Mouse (Mus musculus) hindbrain, embryonic 11.5 days (tissue): ENCODE measurements around the gene Atp10a. TPM values are rescaled to one million over a fixed set of nuclear protein-coding genes. Genes with fewer than 3 reads are reported as not detected.

Source experiments
- ATAC-seq: fragments of 200-750 bp; cut with Nextera tagmentation; 2 replicates; pipeline ENCODE4 v1.8.0; 2017; ENCODE audit warnings: mild to moderate bottlenecking, moderate TSS enrichment, moderate library complexity; ENCODE audit not compliant: low FRiP score
- DNase-seq: peaks from one replicate; pipeline ENCODE4 v3.0.0-alpha.2; 2015; ENCODE audit warnings: low spot score
- H3K27ac ChIP-seq: fragments of 300-500 bp; sonication (generic); 2 replicates; pipeline ENCODE4 v1.5.1; 2014; ENCODE audit warnings: mild to moderate bottlenecking, low read depth, low read length
- H3K27me3 ChIP-seq: fragments of 300-500 bp; sonication (generic); 2 replicates; pipeline ENCODE4 v1.6.1; 2014; ENCODE audit warnings: mild to moderate bottlenecking, low read length, moderate library complexity, mixed read lengths; ENCODE audit not compliant: control insufficient read depth, insufficient read depth
- H3K36me3 ChIP-seq: fragments of 300-500 bp; sonication (generic); 2 replicates; pipeline ENCODE4 v1.6.1; 2014; ENCODE audit warnings: mild to moderate bottlenecking, low read length, moderate library complexity, mixed read lengths; ENCODE audit not compliant: control insufficient read depth, insufficient read depth
- H3K4me1 ChIP-seq: fragments of 300-500 bp; sonication (generic); replicated peaks from 2 replicates; pipeline ENCODE4 v1.6.1; 2014; ENCODE audit warnings: low read length, mixed read lengths; ENCODE audit not compliant: control insufficient read depth, insufficient read depth
- H3K4me2 ChIP-seq: fragments of 300-500 bp; sonication (generic); replicated peaks from 2 replicates; pipeline ENCODE4 v1.6.1; 2014; ENCODE audit warnings: mild to moderate bottlenecking, low read depth, low read length
- H3K4me3 ChIP-seq: fragments of 300-500 bp; sonication (generic); 2 replicates; pipeline ENCODE4 v1.5.1; 2014; ENCODE audit warnings: low read depth, low read length
- H3K9ac ChIP-seq: fragments of 300-500 bp; sonication (generic); 2 replicates; pipeline ENCODE4 v1.6.1; 2014; ENCODE audit warnings: low read depth, low read length
- H3K9me3 ChIP-seq: fragments of 300-500 bp; sonication (generic); 2 replicates; pipeline ENCODE4 v1.6.1; 2016; ENCODE audit warnings: low read length; ENCODE audit not compliant: control insufficient read depth
- WGBS: fragments of 180-500 bp; shearing (Covaris S2); extraction: QIAGEN DNeasy Blood & Tissue Kit; methylation state at CpG from one replicate; pipeline ENCODE4 v1.1.7; 2014; 5-methylcytosine and 5-hydroxymethylcytosine counted together
- polyA plus RNA-seq: library from polyadenylated mRNA; unstranded; fragments of >200 nt; fragmentation: Nextera tagmentation; extraction: Ambion mirVana; gene quantifications from 2 replicates; pipeline ENCODE4 v1.2.1, GENCODE M21; 2014

The Atp10a gene
- polyA plus RNA-seq, 1 experiment from 2014 or later = 2.1 TPM

DNA sequence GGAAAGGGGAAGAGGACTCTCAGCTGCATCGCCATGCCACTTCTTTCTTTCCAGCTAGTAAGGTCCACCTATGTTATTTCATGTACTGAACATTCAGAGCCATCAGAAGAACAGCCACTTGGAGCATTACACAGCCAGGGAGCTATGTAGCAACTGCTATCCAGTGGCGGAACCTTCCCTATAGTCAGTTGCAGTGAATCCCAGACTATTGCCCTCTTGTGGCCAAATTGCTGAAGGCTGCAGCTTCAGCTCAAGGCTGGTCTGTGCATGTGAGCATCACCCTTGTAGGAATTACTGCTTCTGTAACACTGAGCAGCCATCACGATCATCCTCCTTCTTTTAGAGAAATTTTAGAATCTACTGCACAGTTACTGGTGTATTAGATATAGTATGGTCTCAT is 114.3 kb downstream of the Atp10a start:
- peak; percentile 56; the same call in 1 of the 2 replicates for ATAC-seq
- H3K4me3 ChIP-seq = no peak overlapping the region
- no peak overlapping the region for H3K4me2 ChIP-seq
- 67% methylated on average over 3 of the region's 3 CpGs for WGBS
- no peak overlapping the region for H3K9ac ChIP-seq
- H3K27me3 ChIP-seq = no peaks in the 10 kb centered on the region
- no peaks in the 10 kb centered on the region for H3K9me3 ChIP-seq
- no peaks in the 10 kb centered on the region for H3K36me3 ChIP-seq
- H3K27ac ChIP-seq = no peak overlapping the region
- no peaks in the 10 kb centered on the region for H3K4me1 ChIP-seq
- DNase-seq = peak; percentile 59

DNA sequence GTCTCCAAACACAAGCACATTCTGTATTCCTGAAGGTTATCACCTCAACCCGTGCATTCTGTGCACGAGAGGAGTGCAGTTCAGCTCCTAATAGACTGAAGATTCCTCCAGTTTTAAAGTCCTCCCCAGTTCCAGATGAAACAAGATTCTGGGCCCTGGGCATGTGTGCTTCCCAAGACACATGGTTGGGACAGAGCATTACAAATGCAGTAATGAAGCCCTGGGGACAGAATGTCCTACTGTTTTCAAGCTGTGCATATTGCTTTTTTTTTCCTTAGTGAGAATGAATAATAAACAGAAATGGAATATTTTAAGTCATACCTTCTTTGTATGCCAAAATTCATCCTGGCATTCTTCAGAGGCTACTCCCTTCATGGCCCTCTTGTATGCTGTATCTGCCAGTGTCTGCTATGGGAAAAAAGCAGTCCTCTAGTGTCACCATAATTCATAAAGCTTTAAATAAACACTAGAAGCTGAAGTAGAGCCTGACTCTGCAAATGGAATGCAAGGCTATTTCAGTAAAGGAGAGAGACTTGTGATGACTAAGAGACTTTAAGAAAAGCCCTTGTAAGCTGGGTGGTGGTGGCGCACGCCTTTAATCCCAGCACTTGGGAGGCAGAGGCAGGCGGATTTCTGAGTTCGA is 116.2 kb downstream of the Atp10a start:
- no peak for ATAC-seq
- Histone ChIP-seq H3K4me2 (no peak overlapping the region), H3K27ac (no peak overlapping the region), H3K27me3 (no peaks in the 10 kb centered on the region), H3K36me3 (no peaks in the 10 kb centered on the region), H3K9ac (no peak overlapping the region), H3K9me3 (no peaks in the 10 kb centered on the region), H3K4me3 (no peak overlapping the region), H3K4me1 (no peaks in the 10 kb centered on the region)
- no peak for DNase-seq
- WGBS = 86% methylated on average over 6 of the region's 6 CpGs

DNA sequence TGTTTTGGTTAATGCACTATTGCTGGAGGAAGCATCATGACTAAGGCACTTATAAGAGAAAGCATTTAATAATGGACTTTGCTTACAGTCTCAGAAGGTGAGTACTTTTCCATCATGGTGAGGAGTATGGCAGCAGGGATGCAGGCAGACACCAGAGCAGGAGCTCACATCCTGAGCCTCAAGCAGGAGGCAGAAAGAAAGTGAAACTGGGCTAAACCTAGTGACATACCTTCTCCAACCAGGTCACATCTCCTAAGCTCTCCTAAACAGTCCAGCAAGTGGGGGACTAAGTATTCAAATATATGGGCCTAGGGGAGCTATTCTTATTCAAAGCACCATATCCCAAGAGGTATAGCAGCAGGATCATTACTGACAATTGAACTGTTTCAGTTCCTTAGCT is 123.2 kb downstream of the Atp10a start:
- H3K4me1 ChIP-seq = no peaks in the 10 kb centered on the region
- no peaks in the 10 kb centered on the region for H3K27me3 ChIP-seq
- ATAC-seq = no peak

GRCm38 (mm10) chr7:58786986-58787385 is 131.0 kb downstream of the Atp10a start:
- peak; percentile 79 for ATAC-seq
- H3K4me1 ChIP-seq = 0 out of 2 replicates have a peak, but pooled peaks cover 3% of the 10 kb centered on the region
- H3K9ac ChIP-seq = no peak overlapping the region
- no peaks in the 10 kb centered on the region for H3K27me3 ChIP-seq
- no peaks in the 10 kb centered on the region for H3K9me3 ChIP-seq
- no peak overlapping the region for H3K4me2 ChIP-seq
- H3K27ac ChIP-seq = no peak overlapping the region
- WGBS = 70% methylated on average over 4 of the region's 4 CpGs
- H3K36me3 ChIP-seq = no peaks in the 10 kb centered on the region
- no peak overlapping the region for H3K4me3 ChIP-seq
- DNase-seq = peak; percentile 12

More for the DNA sequence above, 123.2 kb downstream of the Atp10a start:
- Histone ChIP-seq H3K27ac (no peak overlapping the region), H3K4me2 (no peak overlapping the region), H3K36me3 (no peaks in the 10 kb centered on the region), H3K9me3 (no peaks in the 10 kb centered on the region), H3K4me3 (no peak overlapping the region), H3K9ac (no peak overlapping the region)
- DNase-seq = no peak

- 0 out of 2 replicates have a peak, but pooled peaks cover 3% of the 10 kb centered on the region for H3K4me1 ChIP-seq
- 0 out of 2 replicates have a peak, but pooled peaks have one; percentile 25 for ATAC-seq
- 85% methylated on average over 2 of the region's 4 CpGs for WGBS
- DNase-seq = no peak
- no peak overlapping the region for H3K4me2 ChIP-seq
- no peaks in the 10 kb centered on the region for H3K9me3 ChIP-seq
- no peak overlapping the region for H3K4me3 ChIP-seq
- no peak overlapping the region for H3K27ac ChIP-seq
- H3K27me3 ChIP-seq = no peaks in the 10 kb centered on the region
- no peaks in the 10 kb centered on the region for H3K36me3 ChIP-seq
- H3K9ac ChIP-seq = no peak overlapping the region
Measured at GRCm38 (mm10) chr7:58787585-58787984, 131.6 kb downstream of the Atp10a start.

- peak; percentile 43; the same call in 1 of the 2 replicates for ATAC-seq
- H3K27ac ChIP-seq = peak overlapping the region; percentile 54
Measured at GRCm38 (mm10) chr7:58788424-58789261, 132.7 kb downstream of the Atp10a start.

DNA sequence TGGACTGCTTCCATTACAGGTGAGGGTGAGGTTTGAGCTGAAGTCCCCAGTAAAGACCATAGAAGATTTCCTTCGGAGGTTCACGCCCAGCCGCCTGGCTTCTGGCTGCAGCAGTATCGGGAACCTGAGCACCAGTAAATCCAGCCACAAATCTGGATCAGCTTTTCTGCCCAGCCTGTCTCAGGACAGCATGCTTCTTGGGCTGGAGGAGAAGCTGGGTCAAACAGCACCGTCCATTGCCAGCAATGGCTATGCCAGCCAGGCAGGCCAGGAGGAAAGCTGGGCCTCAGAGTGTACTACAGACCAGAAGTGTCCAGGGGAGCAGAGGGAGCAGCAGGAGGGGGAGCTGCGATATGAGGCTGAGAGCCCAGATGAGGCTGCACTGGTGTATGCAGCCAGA is 141.3 kb downstream of the Atp10a start:
- no peaks in the 10 kb centered on the region for H3K4me1 ChIP-seq
- H3K27ac ChIP-seq = no peak overlapping the region
- no peaks in the 10 kb centered on the region for H3K27me3 ChIP-seq
- 94% methylated on average over 6 of the region's 6 CpGs for WGBS
- H3K4me3 ChIP-seq = no peak overlapping the region
- H3K9me3 ChIP-seq = no peaks in the 10 kb centered on the region
- DNase-seq = no peak
- H3K9ac ChIP-seq = no peak overlapping the region
- ATAC-seq = no peak
- no peak overlapping the region for H3K4me2 ChIP-seq
- no peaks in the 10 kb centered on the region for H3K36me3 ChIP-seq

More at GRCm38 (mm10) chr7:58788424-58789261, 132.7 kb downstream of the Atp10a start:
- Histone ChIP-seq H3K9ac (no peak overlapping the region), H3K36me3 (no peaks in the 10 kb centered on the region), H3K4me3 (no peak overlapping the region), H3K9me3 (no peaks in the 10 kb centered on the region), H3K27me3 (no peaks in the 10 kb centered on the region), H3K4me2 (no peak overlapping the region), H3K4me1 (0 out of 2 replicates have a peak, but pooled peaks cover 3% of the 10 kb centered on the region)
- 48% methylated on average over 7 of the region's 7 CpGs for WGBS
- peak; percentile 2 for DNase-seq

GRCm38 (mm10) chr7:58800916-58801315 is 144.9 kb downstream of the Atp10a start:
- H3K4me3 ChIP-seq = no peak overlapping the region
- no peak overlapping the region for H3K9ac ChIP-seq
- H3K4me1 ChIP-seq = no peaks in the 10 kb centered on the region
- no peaks in the 10 kb centered on the region for H3K36me3 ChIP-seq
- H3K4me2 ChIP-seq = no peak overlapping the region
- DNase-seq (no peak), ATAC-seq (no peak)
- H3K27ac ChIP-seq = no peak overlapping the region
- H3K27me3 ChIP-seq = no peaks in the 10 kb centered on the region
- WGBS = 84% methylated on average over 7 of the region's 7 CpGs
- no peaks in the 10 kb centered on the region for H3K9me3 ChIP-seq
